28 mouse cellular contexts compared by ENCODE assay signal in the genomic region with DNA sequence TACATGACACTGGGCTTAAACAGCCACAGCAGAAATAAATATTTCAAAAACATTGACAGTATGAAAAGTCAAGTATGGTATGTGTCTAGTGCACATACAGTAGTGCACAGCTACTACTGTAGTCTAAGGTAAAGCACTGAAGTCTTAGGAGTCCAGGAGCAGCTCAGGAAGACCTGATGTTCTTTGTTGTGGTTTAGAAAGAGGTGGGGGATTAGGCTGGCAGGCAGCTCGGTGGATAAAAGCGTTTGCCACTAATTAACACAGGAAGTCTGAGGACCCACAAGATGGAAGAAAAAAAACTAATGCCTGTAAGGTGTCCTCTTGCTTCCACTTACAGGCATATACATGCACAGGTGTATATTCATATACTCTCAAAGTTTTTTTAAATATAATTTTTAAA. TPM values are rescaled to one million over a fixed set of nuclear protein-coding genes. Genes with fewer than 3 reads are reported as not detected.
A peak's percentile ranks its signal among the peaks of the same experiment; 100 is the strongest.
DNase-seq lines count a peak whose midpoint lies in the region; ATAC-seq and TF ChIP-seq lines count a peak whose summit lies in the region.
"Had no signal": no experiment of that assay in that cellular context is flagged by ENCODE, and none has a peak within 500 bp of the region (broad histone marks: within the 10 kb centered on the region; RNA-seq: fewer than 3 reads in every experiment).

No protein-coding gene starts in this region.

- 41% methylated on average over 2 of the region's 2 CpGs for WGBS in midbrain, embryonic 14.5 days

- H3K27ac ChIP-seq in midbrain, embryonic 14.5 days (replicated peaks; ENCODE audit: low read depth, low read length) = no peak overlapping the region
- no peak overlapping the region for H3K27ac ChIP-seq in layer of hippocampus, adult 2 months
- H3K27ac ChIP-seq: forebrain, embryonic 10.5 days; forebrain, embryonic 13.5 days; heart, embryonic 15.5 days; hindbrain, embryonic 10.5 days; hindbrain, embryonic 13.5 days had no signal

- H3K9ac ChIP-seq in midbrain, embryonic 14.5 days (replicated peaks; ENCODE audit: low read length) = no peak overlapping the region
- H3K9ac ChIP-seq: forebrain, embryonic 13.5 days; heart, embryonic 12.5 days; heart, embryonic 15.5 days; hindbrain, embryonic 13.5 days had no signal

- H3K4me1 ChIP-seq in megakaryocyte, embryonic 14.5 days = peaks cover 74% of the 10 kb centered on the region
- peaks cover 11% of the 10 kb centered on the region for H3K4me1 ChIP-seq in midbrain, embryonic 14.5 days (ENCODE audit: control insufficient read depth, insufficient read depth, low read length)

- no peaks in the 10 kb centered on the region for H3K9me3 ChIP-seq in megakaryocyte, embryonic 14.5 days
- H3K9me3 ChIP-seq in midbrain, embryonic 14.5 days (ENCODE audit: control insufficient read depth, low read length) = no peaks in the 10 kb centered on the region
- H3K9me3 ChIP-seq: forebrain, embryonic 10.5 days; forebrain, embryonic 13.5 days; G1E; heart, embryonic 12.5 days; heart, embryonic 15.5 days; hindbrain, embryonic 10.5 days; hindbrain, embryonic 13.5 days had no signal

- peak overlapping the region; percentile 23 for H3K4me3 ChIP-seq in megakaryocyte, embryonic 14.5 days (replicated peaks)
- H3K4me3 ChIP-seq in midbrain, embryonic 14.5 days (replicated peaks; ENCODE audit: low read depth, low read length) = no peak overlapping the region
- H3K4me3 ChIP-seq in layer of hippocampus, adult 2 months = no peak overlapping the region
- H3K4me3 ChIP-seq: forebrain, embryonic 10.5 days; forebrain, embryonic 13.5 days; heart, embryonic 12.5 days; heart, embryonic 15.5 days; hindbrain, embryonic 10.5 days; hindbrain, embryonic 13.5 days had no signal

- ATAC-seq in megakaryocyte, adult 5-6 weeks (ENCODE audit: poor library complexity, severe bottlenecking) = no peak
- ATAC-seq in activated CD4-positive, CD25-positive, alpha-beta regulatory T cell, adult 4 months = peak; percentile 66
- no peak for ATAC-seq in midbrain, embryonic 14.5 days (ENCODE audit: low FRiP score, low TSS enrichment)
- ATAC-seq: forebrain, embryonic 13.5 days; forebrain, embryonic 16.5 days; hindbrain, embryonic 16.5 days; Patski had no signal

- no peak for TF ChIP-seq CTCF in layer of hippocampus, adult 2 months (conservative IDR thresholded peaks at IDR 0.05)

- peaks cover 65% of the 10 kb centered on the region for H3K36me3 ChIP-seq in megakaryocyte, embryonic 14.5 days (replicated peaks; ENCODE audit: low read length)
- H3K36me3 ChIP-seq in midbrain, embryonic 14.5 days (ENCODE audit: control insufficient read depth, insufficient read depth, low read length) = peaks cover 20% of the 10 kb centered on the region

- no peak overlapping the region for H3K4me2 ChIP-seq in midbrain, embryonic 14.5 days (ENCODE audit: low read length)
- H3K4me2 ChIP-seq: forebrain, embryonic 13.5 days; heart, embryonic 12.5 days; heart, embryonic 15.5 days; hindbrain, embryonic 13.5 days had no signal

- DNase-seq in CD4-positive, CD25-positive, alpha-beta regulatory T cell, adult 2 months (ENCODE audit: low read depth, low spot score) = peak; percentile 43
- DNase-seq in kidney, adult 18-20 months = no peak
- DNase-seq in midbrain, embryonic 14.5 days = no peak
- no peak for DNase-seq in layer of hippocampus, adult 2 months (ENCODE audit: low spot score in 2 of 2)
- DNase-seq: adrenal gland, adult 8-10 months; adrenal gland, postnatal 36 days; B cell, adult 2 months; cerebellum, adult 18-20 months; cerebellum, adult 9-10 months; cerebellum, postnatal 14 days; gastrocnemius, postnatal 10 days; gastrocnemius, postnatal 36 days; heart, postnatal 10 days; heart, postnatal 36 days had no signal

- H3K27me3 ChIP-seq in megakaryocyte, embryonic 14.5 days (replicated peaks) = no peaks in the 10 kb centered on the region
- no peaks in the 10 kb centered on the region for H3K27me3 ChIP-seq in midbrain, embryonic 14.5 days (ENCODE audit: control insufficient read depth, insufficient read depth, low read length)
- H3K27me3 ChIP-seq: CH12.LX; forebrain, embryonic 13.5 days; heart, embryonic 12.5 days; heart, embryonic 15.5 days; hindbrain, embryonic 13.5 days; Patski had no signal

RNA-seq across cellular contexts. Expression of gene Pip5k1a, which starts 5.9 kb away (rescaled TPM):
- 6.3 and 16.2 TPM in 2 replicates for polyA plus RNA-seq in megakaryocyte, embryonic 14.5 days (2012; ENCODE audit: insufficient read depth, low replicate concordance)
- 9.7 and 15.8 TPM in 2 replicates for total RNA-seq in megakaryocyte, adult 5-6 weeks (2015)
- 12.4 and 14.5 TPM in 2 replicates for total RNA-seq in megakaryocyte, adult 5-6 weeks (2017)
- polyA plus RNA-seq in activated CD4-positive, CD25-positive, alpha-beta regulatory T cell, adult 4 months (2017; shearing (Covaris generic)) = 10 to 100 TPM; 15.5 to 21.5 TPM
- polyA plus RNA-seq in midbrain, embryonic 14.5 days (2014; fragmentation: Nextera tagmentation; extraction: Ambion mirVana) = 15.0 and 15.4 TPM in 2 replicates
- 10 to 100 TPM; 64.1 to 71.0 TPM for total RNA-seq in layer of hippocampus, adult 2 months (2021)

RNA-seq across cellular contexts. Expression of gene Vps72, which starts 10.0 kb away (rescaled TPM):
- polyA plus RNA-seq in megakaryocyte, embryonic 14.5 days (2012; ENCODE audit: insufficient read depth, low replicate concordance) = 231 and 749 TPM in 2 replicates
- total RNA-seq in megakaryocyte, adult 5-6 weeks (2015) = 33.6 and 37.3 TPM in 2 replicates
- total RNA-seq in megakaryocyte, adult 5-6 weeks (2017) = 74.0 and 77.3 TPM in 2 replicates
- 10 to 100 TPM; 64.5 to 64.8 TPM for polyA plus RNA-seq in activated CD4-positive, CD25-positive, alpha-beta regulatory T cell, adult 4 months (2017; shearing (Covaris generic))
- polyA plus RNA-seq in midbrain, embryonic 14.5 days (2014; fragmentation: Nextera tagmentation; extraction: Ambion mirVana) = 194 and 204 TPM in 2 replicates
- total RNA-seq in layer of hippocampus, adult 2 months (2021) = 10 to 100 TPM; 43.5 to 46.1 TPM

RNA-seq across cellular contexts. Expression of gene Tmod4, which starts 23.4 kb away (rescaled TPM):
- not detected in 2 replicates for polyA plus RNA-seq in megakaryocyte, embryonic 14.5 days (2012; ENCODE audit: insufficient read depth, low replicate concordance)
- 1.1 and 4.4 TPM in 2 replicates for total RNA-seq in megakaryocyte, adult 5-6 weeks (2015)
- not detected in 2 replicates for total RNA-seq in megakaryocyte, adult 5-6 weeks (2017)
- polyA plus RNA-seq in activated CD4-positive, CD25-positive, alpha-beta regulatory T cell, adult 4 months (2017; shearing (Covaris generic)) = 1 to 10 TPM; 2.5 to 3.7 TPM
- polyA plus RNA-seq in midbrain, embryonic 14.5 days (2014; fragmentation: Nextera tagmentation; extraction: Ambion mirVana) = 0.47 and 0.49 TPM in 2 replicates
- under 1 TPM in 1 of 2 experiments, not detected in 1; 0.71 TPM for total RNA-seq in layer of hippocampus, adult 2 months (2021)

RNA-seq across cellular contexts. Expression of gene Scnm1, which starts 33.0 kb away (rescaled TPM):
- 5.8 and 7.2 TPM in 2 replicates for polyA plus RNA-seq in megakaryocyte, embryonic 14.5 days (2012; ENCODE audit: insufficient read depth, low replicate concordance)
- 51.3 and 61.3 TPM in 2 replicates for total RNA-seq in megakaryocyte, adult 5-6 weeks (2015)
- total RNA-seq in megakaryocyte, adult 5-6 weeks (2017) = 68.0 and 72.8 TPM in 2 replicates
- 10 to 100 TPM; 67.2 to 99.2 TPM for polyA plus RNA-seq in activated CD4-positive, CD25-positive, alpha-beta regulatory T cell, adult 4 months (2017; shearing (Covaris generic))
- 86.6 and 102 TPM in 2 replicates for polyA plus RNA-seq in midbrain, embryonic 14.5 days (2014; fragmentation: Nextera tagmentation; extraction: Ambion mirVana)
- 10 to 100 TPM; 50.4 to 57.5 TPM for total RNA-seq in layer of hippocampus, adult 2 months (2021)

RNA-seq across cellular contexts. Expression of gene Lysmd1, which starts 33.0 kb away (rescaled TPM):
- 3.8 and 5.1 TPM in 2 replicates for polyA plus RNA-seq in megakaryocyte, embryonic 14.5 days (2012; ENCODE audit: insufficient read depth, low replicate concordance)
- 3.3 and 3.8 TPM in 2 replicates for total RNA-seq in megakaryocyte, adult 5-6 weeks (2015)
- 4.4 and 5.0 TPM in 2 replicates for total RNA-seq in megakaryocyte, adult 5-6 weeks (2017)
- polyA plus RNA-seq in activated CD4-positive, CD25-positive, alpha-beta regulatory T cell, adult 4 months (2017; shearing (Covaris generic)) = 10 to 100 TPM; 21.1 to 22.9 TPM
- 31.7 and 34.7 TPM in 2 replicates for polyA plus RNA-seq in midbrain, embryonic 14.5 days (2014; fragmentation: Nextera tagmentation; extraction: Ambion mirVana)
- 10 to 100 TPM; 16.4 to 16.7 TPM for total RNA-seq in layer of hippocampus, adult 2 months (2021)
